Comparison of ENCODE assay signal across 14 mouse cellular contexts in the genomic region with DNA sequence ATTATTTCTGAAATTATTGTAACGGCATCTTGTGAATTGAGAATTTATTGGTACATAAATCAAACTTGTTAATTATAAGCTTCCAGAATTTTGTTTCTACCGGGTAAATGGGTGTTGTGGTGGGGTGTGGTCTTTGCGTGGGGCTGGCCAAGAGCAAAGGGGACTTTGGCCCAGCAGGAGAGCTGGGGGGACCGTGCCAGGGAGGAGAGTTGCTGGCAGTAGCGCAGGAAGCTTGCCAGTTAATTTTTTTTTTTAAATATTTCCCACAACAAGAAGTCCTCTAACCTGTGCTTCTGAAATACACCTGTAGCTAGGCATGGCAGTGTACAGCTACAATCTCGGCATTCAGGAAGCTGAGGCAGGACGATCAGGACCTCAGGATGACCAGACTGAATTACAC.
"Had no signal": no experiment of that assay in that cellular context is flagged by ENCODE, and none has a peak within 500 bp of the region (broad histone marks: within the 10 kb centered on the region; RNA-seq: fewer than 3 reads in every experiment).

No protein-coding gene starts in this region.

- H3K27ac ChIP-seq: hindbrain, postnatal 0 days; kidney, postnatal 0 days; layer of hippocampus, adult 2 months; limb, embryonic 13.5 days; liver, embryonic 15.5 days; midbrain, embryonic 10.5 days; neural tube, embryonic 12.5 days had no signal

- H3K9ac ChIP-seq: limb, embryonic 13.5 days; liver, embryonic 15.5 days; lung, embryonic 14.5 days; neural tube, embryonic 12.5 days had no signal

- H3K27me3 ChIP-seq: limb, embryonic 13.5 days; liver, embryonic 15.5 days; neural tube, embryonic 12.5 days had no signal

- ATAC-seq: hindbrain, postnatal 0 days had no signal

- H3K4me3 ChIP-seq: layer of hippocampus, adult 2 months; limb, embryonic 13.5 days; liver, embryonic 15.5 days; midbrain, embryonic 10.5 days; neural tube, embryonic 12.5 days had no signal

- H3K36me3 ChIP-seq: limb, embryonic 13.5 days; liver, embryonic 15.5 days; midbrain, embryonic 10.5 days; neural tube, embryonic 12.5 days had no signal

- H3K9me3 ChIP-seq: limb, embryonic 13.5 days; liver, embryonic 15.5 days; midbrain, embryonic 10.5 days; neural tube, embryonic 12.5 days had no signal

- H3K4me2 ChIP-seq: limb, embryonic 13.5 days; liver, embryonic 11.5 days; liver, embryonic 15.5 days; lung, embryonic 14.5 days; neural tube, embryonic 12.5 days had no signal

- DNase-seq: left cerebral cortex, postnatal 4 days; lung, embryonic 14.5 days; lung, postnatal 10 days; lung, postnatal 4 days; midbrain, embryonic 14.5 days; spleen, adult 18-20 months had no signal
